Mouse (Mus musculus) MEL (cell line): ENCODE measurements at regions not wholly inside any gene's neighbourhood (a gene's known extent, or its start where the extent isn't known, plus 50 kb on each side); places are given as distances from the start of the nearest gene placed in this dataset.

ENCODE experiments used
- DNase-seq: peaks from one replicate; pipeline ENCODE4 v3.0.0; 2011; ENCODE audit warnings: low read depth, low spot score
- H3K27ac ChIP-seq: 2 replicates; pipeline ENCODE4 v1.5.1; 2012; ENCODE audit warnings: low read depth, mild to moderate bottlenecking, control low read depth, low read length, moderate library complexity; ENCODE audit not compliant: control insufficient read depth
- H3K27me3 ChIP-seq, 2 experiments: fragments of 150-350 bp in 1 of 2; sonication (generic) in 1 of 2; 2 replicates each; pipeline ENCODE4 v1.6.1; 2012; ENCODE audit warnings: low read length in 2 of 2, mild to moderate bottlenecking in 2 of 2, improper control_type of control experiment in 1 of 2, moderate library complexity in 1 of 2; ENCODE audit not compliant: insufficient read depth in 2 of 2, control insufficient read depth in 1 of 2
- H3K36me3 ChIP-seq, 2 experiments: 2 replicates each; pipeline ENCODE4 v1.6.1; 2012 to 2014; ENCODE audit warnings: low read length in 2 of 2, improper control_type of control experiment in 1 of 2, inconsistent platforms in 1 of 2, mild to moderate bottlenecking in 1 of 2; ENCODE audit not compliant: insufficient read depth in 2 of 2, control insufficient read depth in 1 of 2
- H3K4me1 ChIP-seq, 2 experiments: fragments of 150-350 bp in 1 of 2; sonication (generic) in 1 of 2; 2 replicates each; pipeline ENCODE4 v1.6.1; 2012; ENCODE audit warnings: low read length in 2 of 2, improper control_type of control experiment in 1 of 2, mild to moderate bottlenecking in 1 of 2; ENCODE audit not compliant: insufficient read depth in 2 of 2, control insufficient read depth in 1 of 2
- H3K4me3 ChIP-seq, 2 experiments: fragments of 150-350 bp in 1 of 2; sonication (generic) in 1 of 2; 2 replicates each; pipeline ENCODE4 v1.5.1; 2012; ENCODE audit warnings: low read depth in 2 of 2, low read length in 2 of 2, mild to moderate bottlenecking in 2 of 2, moderate library complexity in 2 of 2, control low read depth in 1 of 2, improper control_type of control experiment in 1 of 2; ENCODE audit not compliant: control insufficient read depth in 1 of 2, insufficient read depth in 1 of 2
- H3K79me2 ChIP-seq: 2 replicates; pipeline ENCODE4 v1.6.1; 2012; ENCODE audit warnings: mild to moderate bottlenecking, low read length, moderate library complexity; ENCODE audit not compliant: control insufficient read depth, poor library complexity, insufficient read depth
- H3K9ac ChIP-seq: 2 replicates; pipeline ENCODE4 v1.6.1; 2012; ENCODE audit warnings: low read depth, mild to moderate bottlenecking, control low read depth, low read length, moderate library complexity; ENCODE audit not compliant: control insufficient read depth, poor library complexity, severe bottlenecking
- H3K9me3 ChIP-seq: fragments of 150-350 bp; sonication (generic); replicated peaks from 2 replicates; pipeline ENCODE4 v1.6.1; 2012; ENCODE audit warnings: mild to moderate bottlenecking, low read length, improper control_type of control experiment, moderate library complexity; ENCODE audit not compliant: insufficient read depth
- BHLHE40 ChIP-seq: IDR thresholded peaks from 2 replicates; pipeline ENCODE4 v1.6.1; 2012; ENCODE audit warnings: low read depth, mild to moderate bottlenecking, inconsistent platforms, low read length, improper control_type of control experiment, borderline replicate concordance
- CHD2 ChIP-seq: IDR thresholded peaks from 2 replicates; pipeline ENCODE4 v1.6.1; 2011; ENCODE audit warnings: low read length, improper control_type of control experiment
- CTCF ChIP-seq, 3 experiments: IDR thresholded peaks in 2 of 3; conservative IDR thresholded peaks in 1 of 3; 2 replicates each; pipeline ENCODE4 v1.5.1; 2011 to 2012; ENCODE audit warnings: low read length in 3 of 3, low read depth in 2 of 3, mild to moderate bottlenecking in 2 of 3, improper control_type of control experiment in 1 of 3, inconsistent platforms in 1 of 3, mixed read lengths in 1 of 3, moderate library complexity in 1 of 3; ENCODE audit not compliant: control insufficient read depth in 1 of 3, insufficient read depth in 1 of 3, poor library complexity in 1 of 3, severe bottlenecking in 1 of 3
- ELF1 ChIP-seq: IDR thresholded peaks from 2 replicates; pipeline ENCODE4 v1.6.1; 2014; ENCODE audit warnings: low read depth, mild to moderate bottlenecking, inconsistent platforms, low read length, improper control_type of control experiment, moderate library complexity
- ETS1 ChIP-seq: IDR thresholded peaks from 2 replicates; pipeline ENCODE4 v1.6.1; 2012; ENCODE audit warnings: low read depth, mild to moderate bottlenecking, inconsistent platforms, low read length, improper control_type of control experiment, moderate library complexity
- GABPA ChIP-seq: IDR thresholded peaks from 2 replicates; pipeline ENCODE4 v1.6.1; 2012; ENCODE audit warnings: low read depth, mild to moderate bottlenecking, inconsistent platforms, low read length, improper control_type of control experiment, moderate library complexity
- GATA1 ChIP-seq: IDR thresholded peaks from 2 replicates; pipeline ENCODE4 v1.6.1; 2011; ENCODE audit warnings: low read depth, low read length, improper control_type of control experiment
- HCFC1 ChIP-seq: IDR thresholded peaks from 2 replicates; pipeline ENCODE4 v1.6.1; 2012; ENCODE audit warnings: low read depth, mild to moderate bottlenecking, inconsistent platforms, low read length, improper control_type of control experiment, moderate library complexity
- KAT2A ChIP-seq: conservative IDR thresholded peaks from 2 replicates; pipeline ENCODE4 v1.6.1; 2012; ENCODE audit warnings: low read depth, low read length, improper control_type of control experiment, inconsistent platforms
- MAZ ChIP-seq: IDR thresholded peaks from 2 replicates; pipeline ENCODE4 v1.6.1; 2012; ENCODE audit warnings: low read depth, mild to moderate bottlenecking, inconsistent platforms, low read length, improper control_type of control experiment
- MXI1 ChIP-seq: IDR thresholded peaks from 2 replicates; pipeline ENCODE4 v1.6.1; 2011; ENCODE audit warnings: mild to moderate bottlenecking, low read depth, low read length, improper control_type of control experiment
- MYB ChIP-seq: IDR thresholded peaks from 2 replicates; pipeline ENCODE4 v1.6.1; 2011; ENCODE audit warnings: mild to moderate bottlenecking, low read depth, low read length, improper control_type of control experiment
- NELFE ChIP-seq: IDR thresholded peaks from 2 replicates; pipeline ENCODE4 v1.6.1; 2011; ENCODE audit warnings: low read depth, low read length, improper control_type of control experiment
- NRF1 ChIP-seq: IDR thresholded peaks from 2 replicates; pipeline ENCODE4 v1.6.1; 2014; ENCODE audit warnings: low read depth, mild to moderate bottlenecking, inconsistent platforms, low read length, improper control_type of control experiment, moderate library complexity; ENCODE audit not compliant: poor library complexity, insufficient read depth, severe bottlenecking
- POLR2AphosphoS5 ChIP-seq: IDR thresholded peaks from 2 replicates; pipeline ENCODE4 v1.6.1; 2012; ENCODE audit warnings: low read depth, borderline replicate concordance, mild to moderate bottlenecking, inconsistent platforms, low read length, moderate library complexity, mixed read lengths
- RAD21 ChIP-seq: IDR thresholded peaks from 2 replicates; pipeline ENCODE4 v1.6.1; 2011; ENCODE audit warnings: mild to moderate bottlenecking, low read depth, low read length, improper control_type of control experiment
- RCOR1 ChIP-seq: IDR thresholded peaks from 2 replicates; pipeline ENCODE4 v1.6.1; 2012; ENCODE audit warnings: low read depth, mild to moderate bottlenecking, inconsistent platforms, low read length, improper control_type of control experiment
- SIN3A ChIP-seq: IDR thresholded peaks from 2 replicates; pipeline ENCODE4 v1.6.1; 2012; ENCODE audit warnings: low read length, improper control_type of control experiment, inconsistent platforms
- SMC3 ChIP-seq: IDR thresholded peaks from 2 replicates; pipeline ENCODE4 v1.6.1; 2011; ENCODE audit warnings: low read depth, low read length, improper control_type of control experiment
- TBP ChIP-seq: IDR thresholded peaks from 2 replicates; pipeline ENCODE4 v1.8.0; 2011; ENCODE audit warnings: low read depth, low read length, improper control_type of control experiment
- UBTF ChIP-seq: IDR thresholded peaks from 2 replicates; pipeline ENCODE4 v1.6.1; 2012; ENCODE audit warnings: low read depth, mild to moderate bottlenecking, inconsistent platforms, low read length, improper control_type of control experiment, moderate library complexity, borderline replicate concordance; ENCODE audit not compliant: insufficient read depth
- USF1 ChIP-seq: IDR thresholded peaks from 2 replicates; pipeline ENCODE4 v1.6.1; 2014; ENCODE audit warnings: low read depth, mild to moderate bottlenecking, inconsistent platforms, low read length, improper control_type of control experiment, moderate library complexity
- USF2 ChIP-seq, 2 experiments: IDR thresholded peaks; 2 replicates each; pipeline ENCODE4 v1.6.1; 2011 to 2012; ENCODE audit warnings: improper control_type of control experiment in 2 of 2, low read length in 2 of 2, borderline replicate concordance in 1 of 2, inconsistent platforms in 1 of 2, low read depth in 1 of 2, mild to moderate bottlenecking in 1 of 2; ENCODE audit not compliant: insufficient read depth in 1 of 2
- ZC3H11A ChIP-seq: IDR thresholded peaks from 2 replicates; pipeline ENCODE4 v1.6.1; 2012; ENCODE audit warnings: low read depth, mild to moderate bottlenecking, inconsistent platforms, low read length, improper control_type of control experiment
- ZMIZ1 ChIP-seq: IDR thresholded peaks from 2 replicates; pipeline ENCODE4 v1.6.1; 2012; ENCODE audit warnings: low read depth, mild to moderate bottlenecking, inconsistent platforms, low read length, improper control_type of control experiment, moderate library complexity
- ZNF384 ChIP-seq: IDR thresholded peaks from 2 replicates; pipeline ENCODE4 v1.6.1; 2012; ENCODE audit warnings: low read depth, mild to moderate bottlenecking, inconsistent platforms, low read length, improper control_type of control experiment

GRCm38 (mm10) chr16:45033268-45033667 is 59.9 kb upstream of the Ccdc80 start:
- Histone ChIP-seq H3K9ac (no peak overlapping the region), H3K27me3 (no peaks in the 10 kb centered on the region), H3K27ac (no peak overlapping the region), H3K4me3 (no peak overlapping the region), H3K4me1 (peaks cover 6 to 7% of the 10 kb centered on the region in 2 experiments; a peak in 3 of 4 replicates), H3K79me2 (no peaks in the 10 kb centered on the region), H3K36me3 (peaks cover 0 to 7% of the 10 kb centered on the region in 2 experiments; a peak in 2 of 4 replicates), H3K9me3 (no peaks in the 10 kb centered on the region)
- DNase-seq: no peak
- TF ChIP-seq HCFC1: no peak
- no peak for TF ChIP-seq CHD2
- no peak for TF ChIP-seq BHLHE40
- no peak for TF ChIP-seq ZNF384
- TF ChIP-seq ELF1: no peak
- TF ChIP-seq ZC3H11A: no peak
- TF ChIP-seq RCOR1: no peak
- TF ChIP-seq NRF1: no peak
- TF ChIP-seq ETS1: no peak
- TF ChIP-seq MYB: no peak
- TF ChIP-seq ZMIZ1: no peak
- no peak for TF ChIP-seq NELFE
- TF ChIP-seq SIN3A: no peak
- no peak for TF ChIP-seq MXI1

GRCm38 (mm10) chr16:45034401-45034800 is 58.8 kb upstream of the Ccdc80 start:
- peaks cover 0 to 3% of the 10 kb centered on the region in 2 experiments; a peak in 2 of 4 replicates for H3K36me3 ChIP-seq
- no peak for DNase-seq
- H3K4me3 ChIP-seq: no peak overlapping the region
- peaks cover 5% of the 10 kb centered on the region in 2 experiments; a peak in 3 of 4 replicates for H3K4me1 ChIP-seq
- no peaks in the 10 kb centered on the region for H3K27me3 ChIP-seq
- no peak overlapping the region for H3K27ac ChIP-seq
- H3K9me3 ChIP-seq: no peaks in the 10 kb centered on the region
- no peaks in the 10 kb centered on the region for H3K79me2 ChIP-seq
- no peak for TF ChIP-seq USF1
- H3K9ac ChIP-seq: no peak overlapping the region

GRCm38 (mm10) chr16:45036806-45037520 is 56.2 kb upstream of the Ccdc80 start:
- Histone ChIP-seq H3K4me1 (no peaks in the 10 kb centered on the region), H3K79me2 (no peaks in the 10 kb centered on the region), H3K4me3 (no peak overlapping the region), H3K27ac (no peak overlapping the region), H3K9ac (no peak overlapping the region), H3K9me3 (no peaks in the 10 kb centered on the region), H3K36me3 (no peaks in the 10 kb centered on the region; a peak in 1 of 4 replicates), H3K27me3 (no peaks in the 10 kb centered on the region)
- no peak for DNase-seq
- no peak for TF ChIP-seq TBP
- TF ChIP-seq GABPA: no peak
- TF ChIP-seq ZNF384: no peak
- no peak for TF ChIP-seq RAD21
- TF ChIP-seq CTCF (IDR thresholded peaks at IDR 0.05 in 2 of 3, conservative IDR thresholded peaks at IDR 0.05 in 1 of 3; ENCODE audit: control insufficient read depth in 1 of 3, insufficient read depth in 1 of 3, low read depth in 2 of 3, low read length in 3 of 3, poor library complexity in 1 of 3, severe bottlenecking in 1 of 3): no peak
- no peak for TF ChIP-seq NRF1
- TF ChIP-seq MYB: no peak
- TF ChIP-seq KAT2A: no peak
- no peak for TF ChIP-seq USF2 (IDR thresholded peaks at IDR 0.05; ENCODE audit: borderline replicate concordance in 1 of 2, insufficient read depth in 1 of 2, low read depth in 1 of 2, low read length in 2 of 2)
- TF ChIP-seq GATA1: no peak
- no peak for TF ChIP-seq SMC3
- TF ChIP-seq MAZ: no peak
- TF ChIP-seq POLR2AphosphoS5: no peak
- TF ChIP-seq NELFE: no peak
- no peak for TF ChIP-seq UBTF
- no peak for TF ChIP-seq ZC3H11A
